Comparison of ENCODE assay signal across 22 mouse cellular contexts in the genomic region with DNA sequence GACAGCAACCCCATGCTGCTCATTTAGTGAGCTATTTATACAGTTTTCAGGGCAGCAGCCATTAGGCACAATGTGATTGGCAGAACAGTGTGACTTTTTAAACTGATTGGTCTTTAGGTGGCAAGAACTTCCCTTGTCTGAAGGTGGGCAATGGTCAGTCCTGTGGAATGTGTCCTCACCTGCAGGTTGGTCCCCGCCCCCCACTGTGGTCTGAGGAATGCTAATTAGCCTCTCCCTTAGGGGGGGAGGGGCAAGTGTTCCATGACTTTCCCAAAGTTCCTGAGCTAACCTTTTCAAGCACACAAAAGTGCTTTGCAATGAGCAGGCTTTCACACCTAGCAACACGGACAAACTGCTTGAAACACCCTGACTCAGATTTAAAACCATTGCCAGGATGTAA. TPM values are rescaled to one million over a fixed set of nuclear protein-coding genes. Genes with fewer than 3 reads are reported as not detected.
DNase-seq lines count a peak whose midpoint lies in the region; ATAC-seq and TF ChIP-seq lines count a peak whose summit lies in the region.
"Had no signal": no experiment of that assay in that cellular context is flagged by ENCODE, and none has a peak within 500 bp of the region (broad histone marks: within the 10 kb centered on the region; RNA-seq: fewer than 3 reads in every experiment).

No protein-coding gene starts in this region.

- H3K4me3 ChIP-seq in intestine, embryonic 14.5 days (ENCODE audit: low read depth, low read length), result no peak overlapping the region
- no peak overlapping the region for H3K4me3 ChIP-seq in intestine, embryonic 15.5 days (replicated peaks)
- no peak overlapping the region for H3K4me3 ChIP-seq in ES-Bruce4 (ENCODE audit: low read depth, low read length)
- H3K4me3 ChIP-seq: embryonic facial prominence, embryonic 10.5 days; embryonic facial prominence, embryonic 12.5 days; forebrain, embryonic 13.5 days; forebrain, embryonic 15.5 days had no signal

- TF ChIP-seq POLR2A in ES-Bruce4 (IDR thresholded peaks at IDR 0.05; ENCODE audit: insufficient read depth, low read length), result no peak

- H3K27me3 ChIP-seq in intestine, embryonic 14.5 days (replicated peaks; ENCODE audit: control insufficient read depth, insufficient read depth, low read length), result no peaks in the 10 kb centered on the region
- H3K27me3 ChIP-seq in intestine, embryonic 15.5 days (replicated peaks), result no peaks in the 10 kb centered on the region
- H3K27me3 ChIP-seq in ES-Bruce4 (ENCODE audit: control insufficient read depth, insufficient read depth, low read length, poor library complexity, severe bottlenecking), result no peaks in the 10 kb centered on the region
- H3K27me3 ChIP-seq: embryonic facial prominence, embryonic 12.5 days; forebrain, embryonic 13.5 days; forebrain, embryonic 15.5 days had no signal

- peak; percentile 90 for TF ChIP-seq EP300 in ES-Bruce4 (IDR thresholded peaks at IDR 0.05; ENCODE audit: insufficient read depth, low read depth, low read length)

- peak; percentile 36 for DNase-seq in intestine, embryonic 14.5 days (ENCODE audit: low spot score)
- DNase-seq in ES-CJ7 (ENCODE audit: low read depth, low spot score), result peak; percentile 58
- peak; percentile 67 for DNase-seq in ZHBTc4 (ENCODE audit: low read depth, low spot score)
- no peak for DNase-seq in frontal cortex, postnatal 36 days (ENCODE audit: low spot score in 2 of 2)
- no peak for DNase-seq in adrenal gland, postnatal 4 days (ENCODE audit: low spot score in 2 of 2)
- no peak for DNase-seq in adrenal gland, postnatal 36 days
- DNase-seq: adrenal gland, adult 2 months; adrenal gland, postnatal 10 days; adrenal gland, postnatal 25 days; cerebellum, adult 11 months; cerebellum, adult 18-20 months; cerebellum, adult 8-10 months; cerebellum, adult 9-11 months; cerebellum, postnatal 25 days; forebrain, postnatal 0 days had no signal

- H3K4me1 ChIP-seq in intestine, embryonic 14.5 days (replicated peaks; ENCODE audit: control insufficient read depth, insufficient read depth, low read length), result no peaks in the 10 kb centered on the region
- H3K4me1 ChIP-seq in intestine, embryonic 15.5 days (replicated peaks), result no peaks in the 10 kb centered on the region
- H3K4me1 ChIP-seq in ES-Bruce4 (ENCODE audit: control insufficient read depth, insufficient read depth, low read length), result peaks cover 2% of the 10 kb centered on the region
- H3K4me1 ChIP-seq: embryonic facial prominence, embryonic 12.5 days; forebrain, embryonic 13.5 days; forebrain, embryonic 15.5 days had no signal

- no peak overlapping the region for H3K9ac ChIP-seq in intestine, embryonic 14.5 days (ENCODE audit: low read length)
- H3K9ac ChIP-seq in intestine, embryonic 15.5 days, result no peak overlapping the region
- no peak overlapping the region for H3K9ac ChIP-seq in ES-Bruce4 (ENCODE audit: low read depth, poor library complexity, severe bottlenecking)
- H3K9ac ChIP-seq: embryonic facial prominence, embryonic 12.5 days; forebrain, embryonic 13.5 days; forebrain, embryonic 15.5 days; forebrain, postnatal 0 days had no signal

- ATAC-seq in intestine, embryonic 14.5 days (replicated peaks; ENCODE audit: low FRiP score, low TSS enrichment, low read depth), result no peak
- no peak for ATAC-seq in intestine, embryonic 15.5 days
- ATAC-seq: forebrain, embryonic 13.5 days; forebrain, embryonic 15.5 days; forebrain, postnatal 0 days had no signal

- no peak for TF ChIP-seq CTCF in ES-Bruce4 (IDR thresholded peaks at IDR 0.05; ENCODE audit: low read depth, low read length)

- WGBS in intestine, embryonic 14.5 days, result 72% methylated on average over 2 of the region's 2 CpGs
- WGBS in intestine, embryonic 15.5 days, result 72% methylated on average over 2 of the region's 2 CpGs

- no peaks in the 10 kb centered on the region for H3K9me3 ChIP-seq in intestine, embryonic 14.5 days (ENCODE audit: control insufficient read depth, low read length)
- no peaks in the 10 kb centered on the region for H3K9me3 ChIP-seq in intestine, embryonic 15.5 days
- no peaks in the 10 kb centered on the region for H3K9me3 ChIP-seq in ES-Bruce4 (replicated peaks; ENCODE audit: control insufficient read depth, insufficient read depth, low read length, poor library complexity, severe bottlenecking)
- H3K9me3 ChIP-seq: embryonic facial prominence, embryonic 10.5 days; embryonic facial prominence, embryonic 12.5 days; forebrain, embryonic 13.5 days; forebrain, embryonic 15.5 days had no signal

- no peaks in the 10 kb centered on the region for H3K36me3 ChIP-seq in intestine, embryonic 14.5 days (ENCODE audit: control insufficient read depth, insufficient read depth, low read length)
- no peaks in the 10 kb centered on the region for H3K36me3 ChIP-seq in intestine, embryonic 15.5 days
- no peaks in the 10 kb centered on the region for H3K36me3 ChIP-seq in ES-Bruce4 (ENCODE audit: control insufficient read depth, insufficient read depth, low read length, poor library complexity, severe bottlenecking)
- H3K36me3 ChIP-seq: embryonic facial prominence, embryonic 10.5 days; embryonic facial prominence, embryonic 12.5 days; forebrain, embryonic 15.5 days had no signal

- H3K4me2 ChIP-seq in intestine, embryonic 14.5 days (ENCODE audit: low read length), result no peak overlapping the region
- no peak overlapping the region for H3K4me2 ChIP-seq in intestine, embryonic 15.5 days (replicated peaks)
- H3K4me2 ChIP-seq: embryonic facial prominence, embryonic 12.5 days; forebrain, embryonic 13.5 days; forebrain, embryonic 15.5 days had no signal

- no peak overlapping the region for H3K27ac ChIP-seq in intestine, embryonic 14.5 days (ENCODE audit: low read depth)
- H3K27ac ChIP-seq in intestine, embryonic 15.5 days, result no peak overlapping the region
- H3K27ac ChIP-seq in ES-Bruce4 (ENCODE audit: insufficient read depth, low read length), result peak overlapping the region; percentile 28; the same call in 1 of the 2 replicates
- H3K27ac ChIP-seq: embryonic facial prominence, embryonic 10.5 days; embryonic facial prominence, embryonic 12.5 days; forebrain, embryonic 13.5 days; forebrain, embryonic 15.5 days had no signal

RNA-seq across cellular contexts. Expression of gene Mb21d2, which starts 13.8 kb away (rescaled TPM):
- polyA plus RNA-seq in intestine, embryonic 14.5 days (2014; fragmentation: Nextera tagmentation; extraction: Ambion mirVana), result 9.0 and 9.8 TPM in 2 replicates
- polyA plus RNA-seq in intestine, embryonic 15.5 days (2015; fragmentation: Nextera tagmentation; extraction: Ambion mirVana), result 9.0 and 9.1 TPM in 2 replicates
- 17.7 and 20.4 TPM in 2 replicates for polyA plus RNA-seq in ES-Bruce4 (2011; ENCODE audit: insufficient read depth, insufficient read length, low read depth, missing spikeins)
- total RNA-seq in adrenal gland, postnatal 4 days (2021), result 10 to 100 TPM; 16.5 to 19.3 TPM
- 10 to 100 TPM; 12.2 to 14.4 TPM for total RNA-seq in adrenal gland, postnatal 36 days (2021)
- total RNA-seq: MEL had no signal

Comparison
In these comparisons a context has a peak if more than half of its experiments do, and no peak if none do; other contexts are left out.
1. DNase-seq: peak in intestine, embryonic 14.5 days (single experiment), ES-CJ7 (single experiment) and ZHBTc4 (single experiment); none in frontal cortex, postnatal 36 days (0 of 2), adrenal gland, postnatal 4 days (0 of 2) and adrenal gland, postnatal 36 days (0 of 2).